Mouse (Mus musculus) lung, postnatal 0 days (tissue): Measurements from ENCODE around the gene Gipc3. TPM values are rescaled to one million over a fixed set of nuclear protein-coding genes. Genes with fewer than 3 reads are reported as not detected.

Experiments used
- ATAC-seq: fragments of 200-750 bp; cut with Nextera tagmentation; 2 replicates; pipeline ENCODE4 v1.8.0; 2017; ENCODE audit warnings: moderate library complexity
- DNase-seq: peaks from one replicate; pipeline ENCODE4 v3.0.0-alpha.2; 2016; ENCODE audit warnings: low spot score
- H3K27ac ChIP-seq: fragments of 300-500 bp; sonication (generic); 2 replicates; pipeline ENCODE4 v1.5.1; 2014; ENCODE audit warnings: antibody characterized with exemption, mild to moderate bottlenecking, low read length, mixed read lengths
- H3K27me3 ChIP-seq: fragments of 300-500 bp; sonication (generic); replicated peaks from 2 replicates; pipeline ENCODE4 v1.6.1; 2014; ENCODE audit warnings: low read length, mixed read lengths; ENCODE audit not compliant: insufficient read depth
- H3K36me3 ChIP-seq: fragments of 300-500 bp; sonication (generic); 2 replicates; pipeline ENCODE4 v1.6.1; 2014; ENCODE audit warnings: low read length, mixed read lengths; ENCODE audit not compliant: insufficient read depth
- H3K4me1 ChIP-seq: fragments of 300-500 bp; sonication (generic); 2 replicates; pipeline ENCODE4 v1.6.1; 2014; ENCODE audit warnings: antibody characterized with exemption, low read depth, low read length, mixed read lengths; ENCODE audit not compliant: insufficient read depth
- H3K4me2 ChIP-seq: fragments of 300-500 bp; sonication (generic); replicated peaks from 2 replicates; pipeline ENCODE4 v1.6.1; 2014; ENCODE audit warnings: low read depth, mild to moderate bottlenecking, low read length, moderate library complexity, mixed read lengths
- H3K4me3 ChIP-seq: fragments of 300-500 bp; sonication (generic); 2 replicates; pipeline ENCODE4 v1.5.1; 2014; ENCODE audit warnings: low read depth, low read length
- H3K9ac ChIP-seq: fragments of 300-500 bp; sonication (generic); replicated peaks from 2 replicates; pipeline ENCODE4 v1.6.1; 2014; ENCODE audit warnings: low read depth, mild to moderate bottlenecking
- H3K9me3 ChIP-seq: fragments of 300-500 bp; sonication (generic); 2 replicates; pipeline ENCODE4 v1.6.1; 2016; ENCODE audit warnings: low read length, mixed read lengths
- CTCF ChIP-seq: IDR thresholded peaks from 2 replicates; pipeline ENCODE4 v1.5.1; 2016; ENCODE audit warnings: antibody characterized with exemption, mild to moderate bottlenecking
- EP300 ChIP-seq: IDR thresholded peaks from 2 replicates; pipeline ENCODE4 v1.6.1; 2016; ENCODE audit warnings: antibody characterized with exemption, mild to moderate bottlenecking, control low read depth
- WGBS: fragments of 180-500 bp; shearing (Covaris S2); extraction: QIAGEN DNeasy Blood & Tissue Kit; methylation state at CpG from one replicate; pipeline ENCODE4 v1.1.7; 2014; 5-methylcytosine and 5-hydroxymethylcytosine counted together
- polyA plus RNA-seq: library from polyadenylated mRNA; unstranded; fragments of >200 nt; fragmentation: Nextera tagmentation; extraction: Ambion mirVana; gene quantifications from 2 replicates; pipeline ENCODE4 v1.2.1, GENCODE M21; 2015

The Gipc3 gene
- polyA plus RNA-seq, 1 experiment from 2014 or later = 0.33 TPM

DNA sequence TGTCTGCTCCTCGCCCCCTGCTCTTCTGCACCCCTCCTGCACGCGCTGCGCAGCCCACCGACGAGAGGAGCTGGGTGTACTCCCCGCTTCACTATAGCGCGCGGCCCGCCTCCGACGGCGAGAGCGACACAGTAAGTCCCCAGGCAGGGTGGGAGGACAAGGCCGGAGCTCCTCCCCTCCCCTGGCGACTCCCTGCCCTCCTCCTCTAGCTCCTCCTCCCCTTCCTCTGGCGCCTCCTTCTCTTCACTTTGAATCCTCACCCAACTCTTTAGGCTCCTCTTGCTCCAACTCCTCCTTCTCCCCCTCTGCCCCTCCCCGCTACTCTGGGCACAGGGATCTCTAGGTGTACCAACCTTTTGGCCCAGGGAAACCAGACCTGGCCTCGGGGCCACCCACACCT is 25.8 kb downstream of the Gipc3 start:
- TF ChIP-seq CTCF = peak; percentile 2; the same call in 1 of the 2 replicates
- no peak for TF ChIP-seq EP300
- no peaks in the 10 kb centered on the region for H3K27me3 ChIP-seq
- 18% methylated on average over 20 of the region's 20 CpGs for WGBS
- peak overlapping the region; percentile 35 for H3K27ac ChIP-seq
- H3K36me3 ChIP-seq = peaks cover 10% of the 10 kb centered on the region; the same call in 1 of the 2 replicates
- ATAC-seq (peak; percentile 7), DNase-seq (peak; percentile 95)
- H3K4me2 ChIP-seq = peak overlapping the region; percentile 61
- H3K4me3 ChIP-seq = 0 out of 2 replicates have a peak overlapping the region, but pooled peaks have one; percentile 17
- no peak overlapping the region; the same call in 1 of the 2 replicates for H3K9ac ChIP-seq
- no peaks in the 10 kb centered on the region for H3K9me3 ChIP-seq
- peaks cover 10% of the 10 kb centered on the region for H3K4me1 ChIP-seq

DNA sequence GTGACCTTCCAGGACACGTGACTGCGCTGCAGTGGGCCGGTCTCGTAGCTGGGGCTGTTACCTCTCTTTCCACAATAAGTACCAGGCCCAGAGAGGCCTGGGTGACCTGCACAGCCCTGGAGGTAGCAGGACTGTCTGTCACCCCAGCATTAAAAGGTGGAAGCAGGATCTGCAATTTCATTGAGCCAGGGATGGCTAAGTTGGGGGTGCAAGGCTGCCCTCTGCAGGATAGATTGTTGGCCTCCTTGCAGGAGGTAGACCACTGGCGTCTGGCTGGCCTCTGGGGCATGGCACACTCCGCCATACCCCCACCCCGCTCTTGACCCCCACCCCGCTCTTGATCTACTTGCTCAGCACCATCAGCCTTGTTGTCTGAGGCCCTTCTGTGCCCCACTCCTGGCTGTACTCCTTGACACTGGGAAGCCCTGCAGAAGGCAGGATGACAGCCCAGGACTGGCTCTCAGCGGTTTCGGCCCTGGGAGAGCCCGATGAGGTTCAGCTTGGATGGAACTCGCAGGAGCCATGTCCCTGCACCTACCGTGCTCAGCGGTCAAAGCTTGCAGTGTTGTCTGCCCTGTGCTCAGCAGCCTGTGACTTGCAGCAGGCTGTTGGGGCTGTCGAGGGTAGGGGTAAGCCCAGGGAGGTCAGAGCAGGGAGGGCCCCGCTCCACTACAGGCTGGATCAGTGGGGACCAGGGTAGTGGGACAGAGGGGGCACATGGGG is 26.6 kb downstream of the Gipc3 start:
- Histone ChIP-seq H3K27me3 (no peaks in the 10 kb centered on the region), H3K9me3 (no peaks in the 10 kb centered on the region), H3K4me1 (peaks cover 10% of the 10 kb centered on the region; the same call in 1 of the 2 replicates), H3K4me3 (0 out of 2 replicates have a peak overlapping the region, but pooled peaks have one; percentile 17), H3K36me3 (peaks cover 10% of the 10 kb centered on the region; the same call in 1 of the 2 replicates), H3K9ac (no peak overlapping the region; the same call in 1 of the 2 replicates), H3K27ac (0 out of 2 replicates have a peak overlapping the region, but pooled peaks have one; percentile 20), H3K4me2 (peak overlapping the region; percentile 61)
- TF ChIP-seq EP300 (no peak), CTCF (peak; percentile 68)
- 49% methylated on average over 15 of the region's 16 CpGs for WGBS
- ATAC-seq = no peak
- DNase-seq = peak; percentile 54

DNA sequence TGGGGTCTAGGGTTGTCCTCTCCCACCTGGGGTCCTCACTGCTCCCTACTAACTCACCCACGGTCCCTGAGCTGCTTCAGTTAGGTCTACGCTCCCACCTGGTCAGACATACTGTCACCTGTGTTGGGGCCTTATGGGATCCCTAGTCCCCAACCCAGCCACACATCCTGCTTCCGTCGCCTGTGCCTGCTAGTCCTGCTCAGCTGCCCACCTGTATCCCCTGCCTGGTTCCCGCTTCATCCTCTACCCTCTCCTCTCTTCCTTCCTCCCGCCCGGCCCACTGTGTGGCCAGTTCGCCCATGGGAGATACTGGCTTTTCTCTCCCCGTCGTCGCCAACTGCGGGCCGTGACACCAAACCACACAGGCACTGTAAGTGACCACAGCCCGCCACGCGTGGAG is 27.5 kb downstream of the Gipc3 start:
- Histone ChIP-seq H3K9ac (no peak overlapping the region), H3K4me1 (peaks cover 10% of the 10 kb centered on the region; the same call in 1 of the 2 replicates), H3K27ac (no peak overlapping the region), H3K36me3 (peaks cover 13% of the 10 kb centered on the region), H3K9me3 (no peaks in the 10 kb centered on the region), H3K27me3 (no peaks in the 10 kb centered on the region), H3K4me3 (no peak overlapping the region), H3K4me2 (no peak overlapping the region)
- WGBS = 89% methylated on average over 16 of the region's 16 CpGs
- no peak for ATAC-seq
- TF ChIP-seq EP300 (no peak), CTCF (no peak)
- DNase-seq = no peak

DNA sequence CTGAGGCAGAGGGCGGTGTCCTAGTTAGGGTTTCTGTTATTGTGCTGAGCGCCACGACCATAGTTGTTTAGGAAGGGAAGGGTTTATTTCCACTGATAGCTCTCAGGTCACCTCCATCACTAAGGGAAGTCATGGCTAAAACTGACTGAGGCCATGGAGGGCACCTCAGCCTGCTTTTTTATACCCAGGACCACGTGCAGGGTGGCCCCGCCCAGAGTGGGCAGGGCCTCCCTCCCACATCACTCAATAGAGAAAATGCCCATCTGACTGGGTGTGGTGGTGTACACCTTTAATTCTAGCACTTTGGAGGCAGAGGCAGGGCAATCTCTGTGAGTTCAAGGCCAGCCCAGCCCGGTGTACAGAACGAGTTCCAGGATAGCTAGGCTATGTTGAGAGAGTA is 28.9 kb downstream of the Gipc3 start:
- 79% methylated on average over 7 of the region's 7 CpGs for WGBS
- Histone ChIP-seq H3K9ac (no peak overlapping the region), H3K4me3 (no peak overlapping the region), H3K9me3 (no peaks in the 10 kb centered on the region), H3K4me2 (no peak overlapping the region), H3K27me3 (no peaks in the 10 kb centered on the region), H3K36me3 (peaks cover 14% of the 10 kb centered on the region), H3K27ac (no peak overlapping the region), H3K4me1 (peaks cover 2% of the 10 kb centered on the region; the same call in 1 of the 2 replicates)
- DNase-seq = no peak
- no peak for ATAC-seq
- TF ChIP-seq CTCF = no peak
- no peak for TF ChIP-seq EP300

DNA sequence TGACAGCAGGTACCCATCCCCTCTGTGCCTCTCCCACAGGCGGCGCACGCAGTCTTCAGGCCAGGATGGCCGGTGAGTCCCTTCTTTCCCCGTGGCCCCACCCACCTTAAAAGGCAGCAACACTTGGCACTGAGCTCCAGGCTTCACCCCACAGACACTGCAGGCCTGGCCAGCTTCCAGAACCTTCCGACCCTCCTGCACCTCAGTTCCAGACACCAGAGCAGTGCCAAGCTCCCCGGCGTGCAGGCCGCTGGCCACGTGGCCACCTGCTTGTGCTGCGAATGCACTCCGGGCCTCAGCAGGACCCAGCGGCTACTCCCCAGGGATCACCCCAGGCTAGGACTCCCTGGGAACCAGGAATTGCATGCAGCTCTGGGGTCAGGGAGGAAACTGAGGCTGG is 29.5 kb downstream of the Gipc3 start:
- 90% methylated on average over 13 of the region's 13 CpGs for WGBS
- Histone ChIP-seq H3K36me3 (peaks cover 19% of the 10 kb centered on the region), H3K4me1 (no peaks in the 10 kb centered on the region), H3K4me2 (no peak overlapping the region), H3K9ac (no peak overlapping the region), H3K4me3 (no peak overlapping the region), H3K27me3 (no peaks in the 10 kb centered on the region), H3K27ac (no peak overlapping the region), H3K9me3 (no peaks in the 10 kb centered on the region)
- DNase-seq (no peak), ATAC-seq (no peak)
- TF ChIP-seq EP300 (no peak), CTCF (no peak)

DNA sequence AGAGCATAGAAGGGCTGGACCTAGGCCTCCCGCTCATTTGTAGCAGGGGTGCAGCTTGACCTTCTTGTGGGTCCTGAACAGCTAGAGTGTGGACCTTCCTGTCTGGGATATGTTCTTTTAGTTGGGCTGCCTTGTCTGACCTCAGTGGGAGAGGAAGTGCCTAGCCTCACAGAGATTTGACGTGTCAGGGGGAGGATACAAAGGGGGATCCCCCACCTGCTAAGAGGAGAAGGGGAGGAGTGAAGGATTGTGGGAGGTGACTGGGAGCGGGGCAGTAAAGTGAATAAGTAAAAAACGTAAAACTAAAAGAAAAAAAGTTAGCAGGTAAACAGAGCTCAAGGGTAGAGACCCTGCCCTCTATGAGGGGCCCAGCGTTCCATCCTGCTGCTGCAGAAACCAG is 33.5 kb downstream of the Gipc3 start:
- 73% methylated on average over 5 of the region's 5 CpGs for WGBS
- peaks cover 43% of the 10 kb centered on the region for H3K36me3 ChIP-seq
- no peak overlapping the region for H3K9ac ChIP-seq
- H3K4me2 ChIP-seq = no peak overlapping the region
- H3K4me3 ChIP-seq = no peak overlapping the region
- no peaks in the 10 kb centered on the region for H3K4me1 ChIP-seq
- no peaks in the 10 kb centered on the region for H3K27me3 ChIP-seq
- H3K9me3 ChIP-seq = no peaks in the 10 kb centered on the region
- no peak overlapping the region for H3K27ac ChIP-seq
- ATAC-seq (no peak), DNase-seq (no peak)
- no peak for TF ChIP-seq CTCF
- TF ChIP-seq EP300 = no peak
